Mouse (Mus musculus) heart, postnatal 10 days (tissue): Measurements from ENCODE around the gene Ppm1n. TPM values are rescaled to one million over a fixed set of nuclear protein-coding genes. Genes with fewer than 3 reads are reported as not detected.
"Not testable (repeated sequence)": the region's sequence is repeated elsewhere in the genome, so short reads cannot be mapped to it uniquely, and the experiment has no call there.

ENCODE experiments used
- DNase-seq, 2 experiments: peaks; one replicate each; pipeline ENCODE4 v3.0.0; 2021
- intact Hi-C: fragments of 180-260 bp; cut with DNase I; formaldehyde crosslinking; loops from one replicate; pipeline ENCODE4 v1.15.1; 2025
- total RNA-seq, 2 experiments: library from RNA; stranded (reverse); gene quantifications; 2 replicates each; pipeline ENCODE4 v1.2.3; 2021

The Ppm1n gene
- total RNA-seq, 2 experiments from 2014 or later, result 0.67 TPM; not detected in 1

DNA sequence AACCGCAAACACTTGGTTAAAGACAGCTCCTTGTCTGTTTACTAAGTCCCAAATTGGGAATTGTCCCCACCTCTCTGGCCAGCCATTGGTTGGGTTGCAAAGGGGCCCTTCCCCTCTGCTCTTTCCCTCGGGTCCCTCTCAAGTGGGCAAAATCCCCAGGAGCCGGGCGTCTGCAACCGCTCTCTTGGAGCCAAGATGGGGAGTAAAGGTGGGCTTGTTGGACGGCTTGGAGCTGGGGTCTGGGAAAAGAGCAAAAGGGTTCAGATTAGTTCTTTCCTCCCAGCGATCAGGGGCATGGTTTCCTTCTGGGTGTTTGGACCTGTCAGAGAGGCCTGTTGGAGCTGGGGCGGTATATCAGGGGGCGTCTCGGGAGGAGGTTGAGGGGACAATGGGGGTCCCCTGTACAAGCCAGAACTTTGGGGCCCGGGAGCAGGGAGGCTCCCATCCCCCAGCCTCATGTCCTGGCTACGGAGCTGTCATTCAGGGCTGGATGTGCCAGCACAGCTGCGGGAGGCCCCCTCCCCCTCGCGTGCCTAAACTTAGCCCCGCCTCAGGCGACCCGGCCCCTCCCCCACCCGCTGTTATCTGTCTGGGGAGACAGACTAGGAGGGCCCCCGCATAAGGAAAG, 11.2 kb upstream of the Ppm1n start:
- intact Hi-C loops, result no loop called here
- peak; percentile 73 to 79 for DNase-seq

DNA sequence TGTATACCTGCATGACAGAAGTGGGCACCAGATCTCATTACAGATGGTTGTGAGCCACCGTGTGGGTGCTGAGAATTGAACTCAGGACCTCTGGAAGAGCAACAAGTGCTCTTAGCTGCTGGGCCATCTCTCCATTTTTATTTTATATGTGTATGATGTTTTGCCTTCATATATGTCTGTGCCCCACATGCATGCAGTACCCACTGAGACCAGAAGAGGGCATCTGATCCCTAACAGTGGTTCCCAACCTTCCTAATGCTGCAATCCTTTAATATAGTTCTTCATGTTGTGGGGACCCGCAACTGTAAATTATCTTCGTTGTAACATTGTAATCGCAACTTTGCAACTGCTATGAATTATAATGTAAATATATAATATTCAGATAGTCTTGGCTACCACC, 4.9 kb upstream of the Ppm1n start:
- DNase-seq, result peak; percentile 54 to 76
- intact Hi-C loops, result loop anchor here (1.0 to 5.0 kb wide), 2 partner anchors 16 to 107 kb away; partner anchors contain the start of gene Eml2

DNA sequence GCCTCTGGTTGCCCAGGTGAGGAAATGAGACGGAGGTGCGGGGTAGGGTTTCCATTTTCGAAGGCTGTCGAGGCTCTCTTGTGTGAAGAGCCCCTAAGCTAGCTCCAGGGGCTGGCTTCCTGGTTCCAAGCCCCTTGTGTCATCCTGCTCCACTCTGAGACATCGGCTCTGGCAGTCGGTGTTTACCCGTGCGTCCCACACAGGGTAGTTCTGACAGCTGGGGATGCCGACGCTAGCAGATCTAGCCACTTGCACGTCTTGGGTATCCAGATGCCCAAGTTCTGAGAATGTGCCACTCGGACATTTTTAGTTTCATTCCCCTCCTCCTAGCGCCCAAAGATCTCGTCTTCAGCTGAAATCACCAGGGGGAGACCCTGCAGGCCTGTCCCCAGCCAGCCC, 3.5 kb upstream of the Ppm1n start:
- intact Hi-C loops, result loop anchor here (5.0 kb wide), 1 partner anchor 106 kb away; the partner anchor contains the start of gene Eml2
- no peak for DNase-seq

DNA sequence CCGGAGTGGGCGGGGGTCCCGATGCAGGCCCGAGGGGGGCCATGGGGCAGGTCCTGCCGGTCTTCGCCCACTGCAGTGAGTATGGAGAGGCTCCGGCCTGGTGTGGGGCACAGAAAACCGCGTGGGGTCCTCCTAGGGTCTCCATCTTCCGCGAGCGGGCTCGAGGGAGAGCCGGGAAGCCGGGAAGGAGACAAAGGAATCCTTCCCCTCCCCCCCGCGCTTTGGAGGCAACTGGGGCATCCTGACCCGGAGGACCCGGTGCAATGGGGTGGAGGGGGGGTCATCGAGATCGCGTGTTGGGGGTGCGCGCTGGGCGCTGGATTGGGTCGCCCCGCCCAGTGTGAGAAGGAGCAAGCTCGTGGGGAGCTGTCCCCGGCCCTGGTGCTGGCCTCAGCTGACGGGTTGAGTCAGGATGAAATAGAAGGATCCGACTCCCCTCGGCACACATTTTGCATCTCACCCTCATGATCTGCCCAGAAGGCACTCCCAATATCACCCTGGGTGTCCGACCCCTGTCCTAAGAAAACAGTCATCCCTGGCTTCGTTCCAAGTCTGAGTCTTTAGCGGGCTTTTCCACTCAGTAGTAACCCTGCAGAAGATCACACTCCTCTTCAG, 3.0 kb upstream of the Ppm1n start:
- peak; percentile 73 to 82 for DNase-seq
- intact Hi-C loops, result loop anchor here (5.0 kb wide), 1 partner anchor 106 kb away; the partner anchor contains the start of gene Eml2

DNA sequence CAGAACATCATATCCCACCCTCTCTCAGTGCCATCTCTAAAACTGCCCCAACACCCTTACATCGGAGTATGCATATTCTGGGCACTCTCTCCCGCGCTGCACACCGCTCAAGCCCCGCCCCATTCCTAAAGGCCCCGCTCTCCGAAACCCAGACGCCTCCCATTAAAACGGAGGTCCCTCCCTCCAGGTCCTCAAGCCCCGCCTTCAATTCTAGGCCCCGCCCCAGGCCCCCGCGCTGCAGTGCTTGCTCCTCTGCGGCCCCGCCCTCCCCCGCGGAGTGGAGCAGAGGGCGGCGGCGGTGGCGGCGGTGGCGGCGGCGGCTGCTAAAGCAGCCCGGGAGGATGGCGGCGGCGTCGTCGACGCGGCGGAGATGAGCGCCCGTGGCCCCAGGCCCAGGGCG, 2.5 kb upstream of the Ppm1n start, which contains the start of gene Rtn2:
TSS of gene Rtn2 (plus strand) at position 240 of the 400 bp plus-strand sequence.
- intact Hi-C loops, result loop anchor here (5.0 kb wide), 1 partner anchor 105 kb away; the partner anchor contains the start of gene Eml2

DNA sequence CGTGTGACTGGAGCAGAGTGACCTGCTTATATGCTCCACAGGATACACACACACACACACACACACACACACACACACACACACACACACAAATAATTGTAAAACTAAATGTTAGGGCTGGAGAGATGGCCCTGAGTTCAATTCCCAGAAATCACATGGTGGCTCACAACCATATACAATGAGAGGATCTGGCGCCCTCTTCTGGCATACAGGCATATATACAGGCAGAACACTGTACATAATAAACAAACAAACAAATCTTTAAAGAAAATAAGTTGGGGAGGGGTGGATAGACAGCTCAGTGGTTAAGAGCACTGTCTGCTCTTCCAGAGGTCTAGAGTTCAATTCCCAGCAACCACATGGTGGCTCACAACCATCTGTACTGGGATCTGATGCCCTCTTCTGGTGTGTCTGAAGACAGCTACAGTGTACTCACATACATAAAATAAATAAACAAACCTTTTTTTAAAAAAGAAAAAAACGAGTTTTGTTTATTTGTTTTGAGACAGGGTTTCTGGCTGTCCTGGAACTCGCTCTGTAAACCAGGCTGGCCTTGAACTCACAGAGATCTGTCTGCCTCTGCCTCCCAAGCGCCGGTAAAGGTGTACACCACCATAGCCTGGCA, 1.9 kb upstream of the Ppm1n start:
- intact Hi-C loops, result loop anchor here (2.0 to 5.0 kb wide), 2 partner anchors 43 to 104 kb away; partner anchors contain the start of gene Eml2
- not testable (repeated sequence) for DNase-seq

More for the DNA sequence above, 2.5 kb upstream of the Ppm1n start, which contains the start of gene Rtn2:
- peak; percentile 57 to 66 for DNase-seq

DNA sequence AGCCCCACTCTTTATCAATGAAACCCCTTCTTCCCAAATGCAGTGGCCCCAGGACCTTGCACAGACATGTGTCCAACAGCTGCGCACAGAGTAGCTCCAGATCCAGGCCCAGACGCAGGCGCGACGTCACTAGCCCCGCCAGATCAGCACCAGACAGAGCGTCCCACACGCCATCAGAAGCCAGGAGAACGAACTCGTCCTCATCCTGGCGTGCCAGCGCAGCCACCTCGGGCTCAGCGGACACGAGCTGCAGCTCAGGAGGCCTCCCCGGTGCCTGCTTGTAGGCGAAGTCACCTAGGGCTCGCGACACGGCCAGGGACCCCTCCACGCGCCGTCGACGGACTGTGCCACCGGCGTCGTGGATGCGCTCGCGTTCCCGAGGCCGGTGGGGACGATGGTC, 812 bp downstream of the Ppm1n start:
- intact Hi-C loops, result no loop called here
- no peak for DNase-seq

DNA sequence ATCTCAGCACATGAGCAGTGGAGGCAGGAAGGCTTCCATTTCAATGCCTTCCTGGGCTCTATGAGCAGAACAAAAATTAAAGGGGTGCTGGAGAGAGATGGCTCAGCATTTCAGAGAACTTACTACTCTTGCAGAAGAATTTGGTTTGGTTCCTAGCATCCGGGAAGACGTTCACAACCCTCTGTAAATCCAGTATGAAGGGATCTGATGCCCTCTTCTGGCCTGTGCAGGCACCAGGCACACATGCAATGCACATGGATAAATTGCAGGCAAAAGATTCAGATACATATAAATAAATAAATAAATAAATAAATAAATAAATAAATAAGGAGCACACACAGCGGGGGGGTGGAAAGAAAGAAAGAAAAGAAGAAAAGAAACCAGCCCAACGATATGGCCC, 3.6 kb downstream of the Ppm1n start:
- DNase-seq, result no peak
- intact Hi-C loops, result loop anchor here (1.0 kb wide), 1 partner anchor 37 kb away; no protein-coding TSS in a partner anchor

DNA sequence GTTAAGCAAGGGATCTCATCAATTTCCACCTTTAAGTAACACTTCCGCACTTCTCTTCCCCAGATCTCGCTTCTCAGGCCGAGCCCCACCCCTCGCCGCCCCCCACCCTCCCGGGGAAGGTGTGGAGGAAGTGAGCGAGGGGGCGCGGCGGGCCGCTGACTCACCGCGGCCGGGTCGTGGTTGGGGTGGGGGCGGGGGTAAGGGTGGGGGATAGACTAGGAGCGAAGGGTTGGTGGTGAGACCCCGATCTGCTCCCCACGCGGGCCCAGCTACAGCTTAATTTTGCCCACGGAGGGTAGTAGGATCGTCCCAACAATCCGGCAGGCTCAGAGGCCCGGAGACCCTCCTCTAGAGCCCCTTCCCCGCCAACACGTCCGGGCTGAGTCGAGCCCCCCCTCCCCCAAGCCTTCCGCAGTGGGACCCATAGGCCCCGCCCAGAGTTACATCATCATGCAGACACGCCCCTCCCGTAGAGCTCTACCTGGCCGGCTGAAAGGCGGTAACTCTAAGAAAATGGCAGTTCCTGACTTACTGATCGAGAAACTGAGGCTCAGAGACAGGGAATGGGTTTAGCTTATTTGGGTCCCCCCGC, 7.6 kb downstream of the Ppm1n start:
- intact Hi-C loops, result no loop called here
- peak; percentile 68 to 73 for DNase-seq

DNA sequence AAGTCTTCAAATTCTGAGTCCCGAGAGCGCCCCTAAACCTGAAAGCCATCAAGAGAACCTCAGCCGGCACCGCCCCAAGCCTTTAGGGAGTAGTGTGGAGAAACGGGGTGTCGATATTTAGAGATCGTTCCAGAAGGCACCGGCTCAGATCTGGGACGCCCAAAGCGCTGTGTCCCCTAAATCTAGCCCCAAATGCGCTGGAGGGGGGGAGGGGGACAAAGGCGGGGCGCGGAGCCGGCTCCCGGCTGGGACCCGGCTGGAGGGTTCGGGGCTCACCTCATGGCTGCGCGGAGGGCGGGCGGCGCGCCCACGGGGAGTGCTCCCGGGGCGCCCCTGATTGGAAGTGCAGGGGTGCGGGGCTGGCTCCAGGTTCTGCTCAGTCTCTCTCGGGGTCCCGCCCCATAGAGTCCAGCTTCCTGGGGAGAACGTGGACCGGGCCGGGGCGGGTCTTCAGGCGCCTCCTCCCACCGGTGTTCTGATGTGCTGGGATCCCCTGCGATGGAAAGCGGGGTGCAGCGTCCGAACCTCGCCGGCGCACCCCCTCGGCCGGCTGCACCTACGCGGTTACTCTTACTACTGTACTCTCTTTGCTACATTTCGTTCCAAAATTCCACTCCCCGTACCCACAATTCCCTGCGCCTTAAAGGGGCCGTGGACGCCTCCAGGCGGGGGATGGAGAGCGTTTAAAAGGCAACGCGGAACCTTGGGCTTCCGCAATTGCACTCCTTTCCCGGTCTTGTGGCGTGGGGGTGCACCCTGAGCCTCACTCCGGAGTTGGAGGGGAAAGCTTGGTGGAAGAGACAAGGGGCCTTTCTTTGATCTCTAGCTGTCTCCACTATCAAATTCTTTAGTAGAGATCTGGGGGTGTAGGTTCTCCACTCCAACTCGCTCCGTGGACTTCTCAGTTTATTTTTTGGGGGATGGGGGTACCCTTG, 8.4 kb downstream of the Ppm1n start, which contains the start of gene Vasp:
TSS of gene Vasp (minus strand) at position 580 of the 935 bp plus-strand sequence.
- intact Hi-C loops, result no loop called here
- peak; percentile 92 for DNase-seq

DNA sequence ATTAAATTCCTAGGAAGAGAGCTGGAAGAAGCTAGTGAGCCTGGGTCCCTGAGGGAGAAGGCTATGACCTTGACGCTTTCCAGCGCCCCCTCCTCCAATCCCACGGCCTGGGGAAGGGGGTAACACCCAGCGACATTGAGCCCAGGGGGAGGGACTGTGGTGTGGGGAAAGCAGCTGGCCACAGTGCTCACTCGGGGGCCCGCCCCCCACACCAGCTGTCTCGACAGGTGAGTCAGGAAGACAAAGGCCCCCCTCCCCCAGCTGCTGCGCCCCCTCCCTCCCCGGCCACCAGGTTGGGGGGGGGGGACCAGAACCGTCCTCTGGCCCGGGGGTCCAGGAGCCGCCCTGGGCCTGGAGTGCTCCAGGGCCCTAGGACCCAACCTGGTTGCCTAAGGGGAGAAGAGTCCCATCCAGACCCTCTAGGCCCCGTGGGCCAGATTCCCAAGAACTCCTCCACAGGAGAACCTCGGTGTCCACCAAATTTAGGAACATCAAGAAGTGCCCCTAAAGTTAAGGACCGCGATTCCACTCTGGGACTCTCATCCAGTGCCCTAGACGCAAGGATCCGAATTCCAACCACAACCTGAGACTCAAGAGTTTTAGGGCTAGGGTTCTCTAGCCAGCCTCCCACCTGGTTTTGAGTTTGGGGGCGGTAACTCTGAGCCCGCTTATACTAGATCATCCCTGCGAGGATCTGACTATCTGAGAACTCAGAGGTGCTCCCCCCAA, 9.2 kb downstream of the Ppm1n start:
- peak; percentile 50 for DNase-seq

DNA sequence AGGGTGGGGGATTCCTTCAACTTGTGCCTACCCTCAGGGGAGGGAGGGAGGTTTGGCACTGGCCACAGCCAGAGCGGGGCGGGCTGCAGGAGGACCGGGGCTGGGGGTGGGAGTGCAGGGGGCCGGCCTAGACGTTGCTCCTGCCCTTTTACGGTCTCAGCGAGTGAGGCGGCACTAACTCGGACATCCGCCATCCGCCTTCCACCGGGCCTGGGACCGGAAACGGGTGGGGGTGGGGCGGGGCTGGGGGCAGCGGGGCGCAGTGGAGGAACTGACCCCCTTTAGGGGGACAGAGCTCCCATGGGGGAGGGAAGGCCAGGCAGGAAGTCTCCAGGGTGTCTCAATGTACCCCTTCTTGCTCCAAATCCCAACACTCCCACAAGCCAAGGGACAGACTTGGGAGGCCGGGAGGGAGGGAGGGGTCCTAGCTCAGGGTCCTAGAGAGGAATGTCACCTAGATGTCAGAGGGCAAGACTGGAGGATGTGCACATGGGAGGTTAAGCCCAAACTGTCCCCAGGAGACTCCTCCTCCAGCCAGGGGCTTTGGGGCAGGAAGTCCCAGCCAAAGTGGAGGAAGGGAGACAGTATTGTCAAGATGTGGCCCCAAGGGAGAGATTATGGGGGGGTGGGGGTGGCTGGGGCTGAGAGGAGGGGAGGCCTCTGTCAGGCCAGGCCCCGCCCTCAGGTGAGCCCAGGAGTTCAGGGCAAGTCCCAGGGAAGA, 10.0 kb downstream of the Ppm1n start:
- intact Hi-C loops, result no loop called here
- DNase-seq, result peak; percentile 82 to 87

More for the DNA sequence above, 9.2 kb downstream of the Ppm1n start:
- intact Hi-C loops, result no loop called here

DNA sequence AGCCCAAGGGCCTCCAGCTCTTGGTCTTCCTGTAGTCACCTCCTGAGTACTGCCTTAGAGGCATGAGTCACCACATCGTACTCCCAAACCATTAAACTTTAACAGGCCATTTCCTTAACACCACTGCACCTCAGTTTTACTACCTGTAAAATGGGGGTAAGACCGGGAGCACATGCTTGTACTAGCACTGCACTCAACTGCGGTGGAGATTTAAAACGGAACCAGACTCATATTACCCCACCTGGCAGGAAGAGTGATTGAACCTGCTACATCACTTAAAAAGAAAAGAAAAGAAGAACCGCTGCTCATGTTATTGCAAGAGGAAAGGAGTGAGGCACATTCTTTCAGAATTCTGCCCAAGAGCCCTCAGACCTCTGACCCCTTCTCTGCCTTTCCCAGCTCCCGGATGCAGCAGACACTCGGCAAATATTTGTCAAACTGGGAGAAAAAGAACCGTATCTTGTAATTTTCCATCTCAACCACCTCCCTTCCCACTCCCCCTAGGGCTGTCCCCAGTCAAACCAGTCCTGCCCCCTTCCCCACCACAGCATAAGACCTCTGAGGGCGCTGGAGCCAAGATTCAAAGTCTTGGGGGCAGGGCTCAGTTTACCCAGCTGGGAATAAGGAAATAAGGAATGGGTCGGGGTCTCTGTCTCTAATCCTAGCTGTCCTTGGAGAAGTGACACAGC, 10.7 kb downstream of the Ppm1n start:
- intact Hi-C loops, result no loop called here
- peak in 1 of 2 experiments; percentile 26 for DNase-seq

DNA sequence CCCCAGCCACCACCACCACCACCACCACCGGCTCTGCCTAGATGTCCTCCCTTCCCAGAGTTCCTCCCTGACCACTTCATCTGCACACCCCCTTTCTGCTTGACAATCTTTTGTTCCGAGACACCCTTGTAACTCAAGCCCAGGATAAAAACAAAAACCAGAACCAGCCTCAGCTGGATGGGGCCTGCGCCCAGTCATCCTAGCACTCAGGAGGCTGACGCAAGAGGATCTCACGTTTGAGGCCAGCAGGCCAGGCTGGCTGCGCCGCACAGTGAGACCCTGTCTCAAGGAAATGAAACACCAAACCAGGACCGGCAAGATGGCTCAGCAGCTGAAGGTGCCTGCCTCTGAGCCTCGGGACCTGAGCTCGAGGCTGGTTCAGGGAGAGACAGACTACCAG, 12.8 kb downstream of the Ppm1n start:
- intact Hi-C loops, result no loop called here
- no peak for DNase-seq

DNA sequence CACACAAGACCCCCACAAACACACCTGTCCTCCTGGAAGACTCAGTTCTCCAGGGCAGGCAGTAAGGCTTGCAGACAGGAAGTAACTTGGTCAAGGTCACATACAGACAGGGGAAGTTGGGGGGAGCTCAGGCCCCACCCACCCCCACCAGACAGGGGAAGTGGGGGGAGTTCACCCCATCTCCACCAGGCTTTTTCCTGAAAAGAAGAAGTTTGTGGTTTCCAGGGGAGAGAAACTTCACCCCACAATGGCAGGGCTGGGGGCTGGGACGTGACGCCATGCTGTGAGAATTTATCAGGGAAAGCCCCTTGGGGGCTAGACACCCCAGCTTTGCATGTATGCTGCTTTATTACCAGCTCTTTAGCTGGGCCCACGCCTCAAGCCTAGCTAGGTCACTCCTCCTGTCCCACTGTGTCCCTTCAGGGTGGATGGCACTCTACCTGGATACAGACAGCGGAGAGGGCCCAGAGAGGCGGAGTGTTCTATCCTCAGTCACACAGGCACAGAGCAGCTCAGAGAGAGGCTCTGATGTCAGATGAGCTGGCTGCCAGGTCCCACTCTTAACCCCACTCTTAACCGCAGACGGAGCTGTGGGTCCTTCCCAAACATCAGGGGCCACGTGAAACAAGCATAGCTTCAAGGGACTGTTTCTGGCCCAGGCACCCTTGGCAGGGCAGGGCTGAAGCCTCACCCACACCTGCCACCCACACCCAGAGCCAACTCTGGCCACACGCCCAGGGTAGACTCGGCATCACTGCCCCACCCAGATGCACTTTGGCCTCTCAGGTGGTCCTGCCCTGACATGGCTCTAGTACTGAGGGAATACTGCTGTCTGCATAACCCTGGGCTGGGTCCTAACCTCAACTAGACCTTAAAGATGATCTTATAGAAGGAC, 13.7 kb downstream of the Ppm1n start:
- peak in 1 of 2 experiments; percentile 31 for DNase-seq
- intact Hi-C loops, result no loop called here

DNA sequence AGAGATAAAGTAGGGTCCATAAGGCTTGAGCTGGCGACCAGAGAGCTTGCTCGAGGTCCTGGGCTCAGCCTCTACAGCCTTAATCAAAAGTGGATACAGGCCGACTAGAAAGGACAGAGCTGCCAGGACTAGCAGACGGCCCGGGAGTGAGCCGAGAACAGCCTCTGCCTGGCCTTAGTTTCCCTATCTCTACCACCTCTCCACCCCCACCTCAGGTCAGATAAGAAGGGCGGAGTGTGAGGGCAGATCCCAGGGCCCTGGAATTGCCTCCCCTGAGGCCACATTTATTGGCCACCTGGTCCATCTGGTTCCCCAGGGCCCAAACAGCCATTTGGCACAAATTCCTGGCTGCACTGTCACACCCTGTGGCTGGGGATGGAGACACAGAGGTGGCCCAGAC, 14.7 kb downstream of the Ppm1n start:
- peak; percentile 32 to 35 for DNase-seq
- intact Hi-C loops, result no loop called here

DNA sequence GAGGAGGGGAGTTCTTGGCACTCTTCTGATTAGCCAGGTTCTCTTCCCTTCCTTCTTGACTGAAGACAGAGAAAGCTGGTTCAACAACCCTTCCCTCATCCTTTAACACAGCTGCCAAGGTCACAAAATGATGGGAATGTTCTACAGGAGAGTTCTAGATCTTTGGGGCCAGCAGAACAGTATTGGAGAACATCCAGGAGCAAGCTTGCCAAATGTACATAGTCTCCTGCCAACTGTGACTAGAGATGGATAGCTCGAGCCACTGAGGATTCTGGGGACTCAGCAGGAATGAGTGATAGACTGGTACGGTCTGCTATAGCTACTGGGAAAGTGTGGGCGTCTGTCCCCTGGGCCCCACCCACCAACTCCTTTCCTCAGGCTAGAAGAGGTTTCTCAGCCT, 21.5 kb downstream of the Ppm1n start:
- intact Hi-C loops, result no loop called here
- DNase-seq, result peak; percentile 64
